Comparison of ENCODE assay signal across 26 mouse cellular contexts in the genomic region with DNA sequence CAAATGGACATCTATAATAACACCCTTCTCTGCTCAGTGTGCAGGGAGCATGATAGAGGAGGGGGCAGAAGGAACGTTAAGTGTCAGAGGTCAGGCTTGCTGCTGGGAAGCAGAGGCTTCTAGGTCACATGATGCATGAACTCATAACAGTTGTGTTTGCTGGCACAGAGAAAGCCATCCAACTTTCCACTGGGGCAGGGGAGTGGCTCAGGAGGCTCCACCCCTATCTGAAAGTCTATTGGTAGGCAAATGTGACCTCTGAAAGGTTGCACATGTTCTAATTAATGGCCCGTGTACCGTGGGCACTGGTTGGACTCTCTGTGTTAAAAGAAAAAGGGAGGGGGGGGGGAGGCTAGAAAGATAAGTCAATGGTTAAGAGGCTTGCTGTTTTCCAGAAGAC.
"Had no signal": no experiment of that assay in that cellular context is flagged by ENCODE, and none has a peak within 500 bp of the region (broad histone marks: within the 10 kb centered on the region; RNA-seq: fewer than 3 reads in every experiment).

No protein-coding gene starts in this region.

- H3K36me3 ChIP-seq: heart, embryonic 10.5 days; heart, embryonic 12.5 days; hindbrain, embryonic 10.5 days; hindbrain, embryonic 12.5 days; intestine, embryonic 15.5 days; limb, embryonic 13.5 days; limb, embryonic 15.5 days; liver, embryonic 12.5 days had no signal

- ATAC-seq: hindbrain, embryonic 16.5 days; inflammation-experienced regulatory T-cells, adult 6 months; intestine, embryonic 15.5 days; intestine, postnatal 0 days; liver, embryonic 12.5 days had no signal

- H3K4me3 ChIP-seq: gastrocnemius, adult 2 months; heart, embryonic 10.5 days; heart, embryonic 12.5 days; hindbrain, embryonic 10.5 days; hindbrain, embryonic 12.5 days; intestine, embryonic 15.5 days; layer of hippocampus, adult 2 months; limb, embryonic 13.5 days; limb, embryonic 15.5 days; liver, embryonic 12.5 days had no signal

- H3K27ac ChIP-seq: gastrocnemius, adult 2 months; heart, embryonic 10.5 days; hindbrain, embryonic 10.5 days; hindbrain, embryonic 12.5 days; hindbrain, embryonic 14.5 days; intestine, embryonic 15.5 days; layer of hippocampus, adult 2 months; limb, embryonic 13.5 days; limb, embryonic 15.5 days; liver, embryonic 12.5 days; liver, embryonic 14.5 days had no signal

- H3K27me3 ChIP-seq: heart, embryonic 12.5 days; hindbrain, embryonic 12.5 days; intestine, embryonic 15.5 days; limb, embryonic 13.5 days; limb, embryonic 15.5 days; liver, embryonic 12.5 days had no signal

- H3K9ac ChIP-seq: heart, embryonic 12.5 days; hindbrain, embryonic 12.5 days; hindbrain, embryonic 14.5 days; intestine, embryonic 15.5 days; limb, embryonic 13.5 days; limb, embryonic 15.5 days; liver, embryonic 12.5 days; liver, embryonic 14.5 days had no signal

- H3K4me1 ChIP-seq: heart, embryonic 10.5 days; heart, embryonic 12.5 days; hindbrain, embryonic 10.5 days; hindbrain, embryonic 12.5 days; intestine, embryonic 15.5 days; limb, embryonic 13.5 days; limb, embryonic 15.5 days; liver, embryonic 12.5 days had no signal

- H3K9me3 ChIP-seq: heart, embryonic 10.5 days; heart, embryonic 12.5 days; hindbrain, embryonic 10.5 days; hindbrain, embryonic 12.5 days; intestine, embryonic 15.5 days; limb, embryonic 13.5 days; limb, embryonic 15.5 days; liver, embryonic 12.5 days had no signal

- H3K4me2 ChIP-seq: heart, embryonic 12.5 days; hindbrain, embryonic 12.5 days; hindbrain, embryonic 14.5 days; intestine, embryonic 15.5 days; limb, embryonic 13.5 days; limb, embryonic 15.5 days; liver, embryonic 12.5 days had no signal

- DNase-seq: gastrocnemius, adult 2 months; gastrocnemius, postnatal 10 days; gastrocnemius, postnatal 25 days; heart, adult 18-20 months; heart, postnatal 10 days; heart, postnatal 4 days; kidney, adult 18-20 months; kidney, adult 8-10 months; kidney, postnatal 10 days; kidney, postnatal 25 days; kidney, postnatal 4 days; left cerebral cortex, postnatal 4 days had no signal
